Mouse (Mus musculus) olfactory bulb, adult 2 months (tissue): ENCODE measurements around the gene Lamc1. TPM values are rescaled to one million over a fixed set of nuclear protein-coding genes. Genes with fewer than 3 reads are reported as not detected.

ENCODE experiments used
- H3K27ac ChIP-seq: fragments of 200-500 bp; 2 replicates; pipeline ENCODE4 v1.5.1; 2012; ENCODE audit warnings: low read depth, low read length; ENCODE audit not compliant: insufficient read depth
- H3K4me1 ChIP-seq: fragments of 200-500 bp; 2 replicates; pipeline ENCODE4 v1.6.1; 2012; ENCODE audit warnings: low read length; ENCODE audit not compliant: control insufficient read depth, insufficient read depth
- H3K4me3 ChIP-seq: fragments of 200-500 bp; 2 replicates; pipeline ENCODE4 v1.5.1; 2012; ENCODE audit warnings: mild to moderate bottlenecking, low read depth, low read length, moderate library complexity; ENCODE audit not compliant: insufficient read depth
- CTCF ChIP-seq: fragments of 200-500 bp; IDR thresholded peaks from 2 replicates; pipeline ENCODE4 v1.5.1; 2012; ENCODE audit warnings: low read depth, mild to moderate bottlenecking, low read length, moderate library complexity; ENCODE audit not compliant: insufficient read depth
- POLR2A ChIP-seq: fragments of 200-500 bp; IDR thresholded peaks from 2 replicates; pipeline ENCODE4 v1.6.1; 2012; ENCODE audit warnings: mild to moderate bottlenecking, low read depth, low read length, moderate library complexity; ENCODE audit not compliant: insufficient read depth
- WGBS: fragments of 180-500 bp; shearing (Covaris S2); methylation state at CpG from one replicate; pipeline ENCODE4 v1.1.7; 2018; 5-methylcytosine and 5-hydroxymethylcytosine counted together
- polyA plus RNA-seq: library from polyadenylated mRNA; stranded (reverse); fragments of >200 nt; gene quantifications from 2 replicates; pipeline ENCODE4 v1.2.4, GENCODE M21; 2012; ENCODE audit warnings: low replicate concordance; ENCODE audit not compliant: missing spikeins, insufficient read depth, insufficient read length

Lamc1 gene
- polyA plus RNA-seq, 1 experiment, result not detected

DNA sequence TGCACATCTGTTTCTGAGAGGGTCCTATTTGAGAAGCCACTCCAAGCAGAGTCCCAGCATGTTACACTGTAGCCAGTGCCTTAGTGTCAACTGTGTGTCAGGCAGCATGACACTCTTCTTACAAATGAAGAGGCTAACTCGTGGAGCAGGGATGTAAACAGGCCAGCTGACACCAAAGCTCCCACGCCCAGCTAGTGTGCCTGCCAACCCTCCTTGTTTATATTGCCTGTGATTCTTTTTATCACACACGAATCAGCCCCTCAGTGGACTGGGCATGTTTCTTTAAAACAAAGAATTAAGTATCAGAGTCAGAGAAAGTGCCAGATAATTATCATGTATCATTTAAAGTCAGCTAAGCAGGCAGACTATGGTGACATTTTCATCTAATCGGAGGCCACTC lies 104.7 kb downstream of the Lamc1 start:
- Histone ChIP-seq H3K4me1 (peaks cover 7% of the 10 kb centered on the region; the same call in 1 of the 2 replicates), H3K27ac (no peak overlapping the region), H3K4me3 (no peak overlapping the region)
- WGBS, result 57% methylated on average over 4 of the region's 4 CpGs
- TF ChIP-seq POLR2A (no peak), CTCF (no peak)

DNA sequence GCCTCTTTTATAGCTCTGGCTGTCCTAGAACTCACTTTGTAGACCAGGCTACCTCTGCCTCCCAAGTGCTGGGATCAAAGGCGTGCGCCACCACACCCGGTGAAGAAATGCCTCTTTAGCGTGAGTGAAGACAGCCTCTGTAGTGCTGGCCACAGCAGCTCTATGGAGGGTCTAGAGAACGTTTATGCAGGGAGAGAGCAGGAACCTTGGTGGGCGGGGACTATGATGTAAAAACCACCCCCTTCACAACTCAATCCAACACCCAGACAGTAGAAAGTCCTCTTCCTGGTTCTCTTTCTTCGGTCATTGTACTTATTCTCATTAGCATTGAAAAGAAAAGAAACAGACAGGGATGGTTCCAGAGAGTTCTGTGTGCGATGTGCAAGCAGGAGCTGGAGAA lies 105.5 kb downstream of the Lamc1 start:
- no peak for TF ChIP-seq POLR2A
- TF ChIP-seq CTCF, result no peak
- no peak overlapping the region for H3K27ac ChIP-seq
- H3K4me3 ChIP-seq, result no peak overlapping the region
- peaks cover 7% of the 10 kb centered on the region; the same call in 1 of the 2 replicates for H3K4me1 ChIP-seq
- 87% methylated on average over 8 of the region's 8 CpGs for WGBS

DNA sequence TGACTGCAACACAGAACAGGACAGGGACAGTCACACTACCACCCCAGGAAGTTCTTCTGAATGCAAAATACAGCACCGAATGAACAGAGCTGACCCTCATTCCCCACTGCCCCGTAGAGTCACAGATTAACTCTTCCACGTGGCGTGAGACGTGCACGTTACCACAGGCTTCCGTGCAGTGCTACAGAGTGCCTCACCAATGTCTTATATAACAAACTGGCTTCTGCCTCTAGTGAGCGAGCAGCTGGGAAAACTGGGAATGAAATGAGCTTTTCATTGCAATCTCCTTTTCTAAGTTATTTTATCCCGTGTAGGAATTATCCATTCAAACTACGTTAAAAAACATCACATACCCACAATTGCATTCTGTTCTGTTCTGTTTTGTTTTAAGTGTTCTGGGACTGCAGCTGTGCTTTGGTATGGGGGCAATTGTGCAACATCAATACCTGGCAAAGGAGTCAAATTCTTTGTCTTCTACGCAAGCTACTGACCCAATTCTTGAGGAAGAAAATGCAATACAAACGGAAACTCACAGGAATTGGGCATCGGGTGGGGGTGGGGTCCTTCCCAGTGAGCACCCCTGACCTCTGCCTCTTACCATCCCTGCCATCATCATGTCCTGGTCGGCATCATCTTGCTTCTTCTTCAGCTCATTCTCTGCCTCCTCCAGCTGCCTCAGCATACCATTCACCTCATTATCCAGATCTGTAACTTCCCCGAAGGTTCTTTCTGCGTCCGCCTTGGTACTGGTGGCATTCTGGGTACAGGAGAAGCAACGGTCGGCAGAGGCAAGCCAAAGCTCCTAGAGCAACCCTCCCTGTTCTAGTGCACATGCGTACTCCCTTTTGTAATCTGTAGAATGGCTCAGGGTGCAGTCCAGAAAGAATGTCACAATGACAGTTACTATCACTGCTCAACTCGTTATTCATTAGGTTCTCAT lies 106.5 kb downstream of the Lamc1 start:
- TF ChIP-seq POLR2A, result no peak
- TF ChIP-seq CTCF, result no peak
- peaks cover 7% of the 10 kb centered on the region; the same call in 1 of the 2 replicates for H3K4me1 ChIP-seq
- no peak overlapping the region for H3K4me3 ChIP-seq
- 70% methylated on average over 21 of the region's 21 CpGs for WGBS
- peak overlapping the region; percentile 22; the same call in 1 of the 2 replicates for H3K27ac ChIP-seq

DNA sequence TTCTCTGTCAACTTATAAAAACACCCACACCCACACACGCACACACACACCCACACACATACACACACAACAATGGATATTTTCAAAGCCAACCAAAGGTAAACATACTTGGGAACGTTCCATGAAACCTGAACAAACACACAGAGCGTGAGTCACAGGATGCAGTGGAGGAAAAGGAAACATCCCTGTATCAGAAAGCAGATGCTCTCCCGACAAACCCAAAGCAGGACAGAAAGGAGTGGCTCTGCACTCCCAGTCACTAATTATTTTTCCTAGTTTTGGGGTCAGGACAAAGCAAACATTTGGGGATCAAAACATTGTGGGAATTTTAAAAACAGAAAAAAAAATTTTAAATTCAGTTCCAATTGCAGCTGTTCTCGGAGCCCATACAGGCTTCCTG lies 108.3 kb downstream of the Lamc1 start:
- 45% methylated on average over 5 of the region's 5 CpGs for WGBS
- H3K27ac ChIP-seq, result no peak overlapping the region
- no peak overlapping the region for H3K4me3 ChIP-seq
- H3K4me1 ChIP-seq, result peaks cover 7% of the 10 kb centered on the region; the same call in 1 of the 2 replicates
- no peak for TF ChIP-seq POLR2A
- no peak for TF ChIP-seq CTCF

GRCm38 (mm10) chr1:153219376-153219775 lies 113.2 kb downstream of the Lamc1 start:
- H3K27ac ChIP-seq, result no peak overlapping the region
- 57% methylated on average over 9 of the region's 9 CpGs for WGBS

DNA sequence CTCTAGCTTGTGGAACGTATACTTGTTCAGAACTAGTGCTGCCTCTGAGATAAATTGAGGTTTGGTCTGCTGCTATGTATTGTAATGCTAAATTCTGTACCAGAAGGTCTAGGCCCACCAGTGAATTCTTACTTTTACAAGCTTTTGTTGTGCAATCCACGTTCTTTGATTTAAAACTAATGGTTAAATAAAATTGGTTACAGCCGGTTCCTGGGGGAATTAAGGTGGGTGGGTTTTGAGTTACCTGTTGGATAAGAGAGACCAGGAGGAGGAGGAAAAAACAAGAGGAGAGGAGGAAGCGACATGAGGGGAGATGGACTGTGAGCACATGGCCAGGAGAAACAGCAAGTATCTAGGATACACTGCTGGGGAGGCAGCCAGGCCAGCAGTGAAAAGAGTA lies 116.1 kb downstream of the Lamc1 start:
- no peaks in the 10 kb centered on the region; the same call in 1 of the 2 replicates for H3K4me1 ChIP-seq
- no peak overlapping the region for H3K27ac ChIP-seq
- 91% methylated on average over 4 of the region's 4 CpGs for WGBS
- no peak overlapping the region for H3K4me3 ChIP-seq
- TF ChIP-seq CTCF, result no peak
- TF ChIP-seq POLR2A, result no peak

More at GRCm38 (mm10) chr1:153219376-153219775, 113.2 kb downstream of the Lamc1 start:
- H3K4me1 ChIP-seq, result no peaks in the 10 kb centered on the region; the same call in 1 of the 2 replicates
- H3K4me3 ChIP-seq, result no peak overlapping the region
- TF ChIP-seq CTCF (no peak), POLR2A (no peak)

DNA sequence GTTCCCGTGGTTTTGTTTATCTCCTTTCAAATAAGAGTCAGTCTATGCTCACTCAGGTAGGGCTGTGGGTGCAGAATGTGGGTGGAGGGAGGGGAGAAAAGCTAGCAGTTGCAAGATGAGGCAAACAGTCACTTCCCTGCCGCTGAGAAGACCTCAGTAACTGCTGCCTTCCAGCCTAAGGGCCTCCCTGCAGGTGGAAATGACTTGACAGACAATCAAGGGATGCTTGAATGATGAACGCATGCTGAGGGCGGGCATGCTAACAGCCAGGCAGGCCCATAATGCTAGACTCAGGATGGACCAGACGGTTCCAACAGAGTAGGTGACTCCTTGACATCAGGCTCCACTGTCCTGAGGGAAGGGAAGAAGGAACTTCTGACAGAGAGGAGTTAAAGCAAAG lies 116.9 kb downstream of the Lamc1 start:
- TF ChIP-seq CTCF, result no peak
- no peak for TF ChIP-seq POLR2A
- WGBS, result 92% methylated on average over 5 of the region's 5 CpGs
- H3K27ac ChIP-seq, result no peak overlapping the region

GRCm38 (mm10) chr1:153210992-153211391 lies 121.6 kb downstream of the Lamc1 start:
- no peak for TF ChIP-seq CTCF
- 72% methylated on average over 4 of the region's 4 CpGs for whole genome bisulfite sequencing
- Histone ChIP-seq H3K27ac (no peak overlapping the region), H3K4me3 (no peak overlapping the region), H3K4me1 (no peaks in the 10 kb centered on the region)

More for the DNA sequence above, 116.9 kb downstream of the Lamc1 start:
- Histone ChIP-seq H3K4me3 (no peak overlapping the region), H3K4me1 (no peaks in the 10 kb centered on the region; the same call in 1 of the 2 replicates)

- TF ChIP-seq POLR2A, result no peak
- no peak for TF ChIP-seq CTCF
- Histone ChIP-seq H3K27ac (no peak overlapping the region), H3K4me3 (no peak overlapping the region), H3K4me1 (no peaks in the 10 kb centered on the region)
- 73% methylated on average over 2 of the region's 2 CpGs for WGBS
Measured at GRCm38 (mm10) chr1:153210198-153210597, 122.4 kb downstream of the Lamc1 start.
